Mouse (Mus musculus): Measurements from ENCODE around the gene Krtap16-1.

DNA sequence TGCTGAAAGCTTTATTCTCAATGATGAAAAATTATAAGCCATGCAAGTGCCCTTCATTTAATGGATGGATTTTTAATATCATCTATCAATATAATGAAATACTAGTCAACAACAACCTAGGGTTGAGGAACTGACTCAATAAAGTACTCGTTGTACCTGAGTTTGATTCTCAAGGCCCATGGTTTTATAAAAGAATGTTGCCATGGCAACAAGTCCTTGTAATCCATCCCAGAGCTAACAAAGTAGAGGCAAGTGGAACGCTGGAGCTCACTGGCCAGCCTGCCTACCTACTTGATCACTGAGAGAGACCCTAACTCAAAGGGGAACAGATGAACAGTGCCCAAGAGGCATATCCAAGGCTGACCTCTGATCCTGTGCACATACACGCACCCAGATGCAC is 4.2 kb upstream of the Krtap16-1 start:
- TF ChIP-seq CTCF (IDR thresholded peaks at IDR 0.05; ENCODE audit: extremely low read depth, insufficient read length, insufficient replicate concordance, low read depth, low read length) (no peak), POLR2A (IDR thresholded peaks at IDR 0.05; ENCODE audit: low read depth, low read length) (no peak)

All from small intestine, adult 2 months (tissue).